Mouse (Mus musculus) midbrain, postnatal 0 days (tissue): ENCODE data around the gene Dhx33. TPM values are rescaled to one million over a fixed set of nuclear protein-coding genes. Genes with fewer than 3 reads are reported as not detected.
A peak's percentile ranks its signal among the peaks of the same experiment; 100 is the strongest.

Experiments
- ATAC-seq: fragments of 200-750 bp; cut with Nextera tagmentation; 2 replicates; pipeline ENCODE4 v1.8.0; 2017; ENCODE audit warnings: moderate number of reproducible peaks, mild to moderate bottlenecking, moderate TSS enrichment, moderate library complexity; ENCODE audit not compliant: low FRiP score
- DNase-seq: peaks from one replicate; pipeline ENCODE4 v3.0.0-alpha.2; 2015; ENCODE audit warnings: low spot score
- H3K27ac ChIP-seq: fragments of 300-500 bp; sonication (generic); 2 replicates; pipeline ENCODE4 v1.5.1; 2014; ENCODE audit warnings: low read depth, mild to moderate bottlenecking, low read length, mixed read lengths
- H3K27me3 ChIP-seq: fragments of 300-500 bp; sonication (generic); 2 replicates; pipeline ENCODE4 v1.6.1; 2014; ENCODE audit warnings: low read length, control low read depth, mixed read lengths; ENCODE audit not compliant: insufficient read depth
- H3K36me3 ChIP-seq: fragments of 300-500 bp; sonication (generic); 2 replicates; pipeline ENCODE4 v1.6.1; 2014; ENCODE audit warnings: low read length, control low read depth, mixed read lengths; ENCODE audit not compliant: insufficient read depth
- H3K4me1 ChIP-seq: fragments of 300-500 bp; sonication (generic); 2 replicates; pipeline ENCODE4 v1.6.1; 2014; ENCODE audit warnings: mild to moderate bottlenecking, control low read depth, antibody characterized with exemption, low read length, mixed read lengths; ENCODE audit not compliant: insufficient read depth
- H3K4me2 ChIP-seq: fragments of 300-500 bp; sonication (generic); 2 replicates; pipeline ENCODE4 v1.6.1; 2014; ENCODE audit warnings: low read depth, mild to moderate bottlenecking, low read length, mixed read lengths; ENCODE audit not compliant: poor library complexity, severe bottlenecking
- H3K4me3 ChIP-seq: fragments of 300-500 bp; sonication (generic); 2 replicates; pipeline ENCODE4 v1.5.1; 2014; ENCODE audit warnings: low read depth, mild to moderate bottlenecking, low read length, moderate library complexity
- H3K9ac ChIP-seq: fragments of 300-500 bp; sonication (generic); replicated peaks from 2 replicates; pipeline ENCODE4 v1.6.1; 2014; ENCODE audit warnings: mild to moderate bottlenecking, low read length, moderate library complexity, mixed read lengths; ENCODE audit not compliant: poor library complexity, severe bottlenecking
- H3K9me3 ChIP-seq: fragments of 300-500 bp; sonication (generic); 2 replicates; pipeline ENCODE4 v1.6.1; 2016; ENCODE audit warnings: low read length, control low read depth
- CTCF ChIP-seq: IDR thresholded peaks from 2 replicates; pipeline ENCODE4 v1.5.1; 2016; ENCODE audit warnings: antibody characterized with exemption, mild to moderate bottlenecking
- WGBS: fragments of 180-500 bp; shearing (Covaris S2); extraction: QIAGEN DNeasy Blood & Tissue Kit; methylation state at CpG from one replicate; pipeline ENCODE4 v1.1.7; 2014; 5-methylcytosine and 5-hydroxymethylcytosine counted together
- polyA plus RNA-seq: library from polyadenylated mRNA; unstranded; fragments of >200 nt; fragmentation: Nextera tagmentation; extraction: Ambion mirVana; gene quantifications from 2 replicates; pipeline ENCODE4 v1.2.1, GENCODE M21; 2015
- total RNA-seq: library from RNA; depleted of rRNA; stranded (reverse); fragments of >200 nt; gene quantifications from 2 replicates; pipeline ENCODE4 v1.2.3, GENCODE M21; 2014

Gene Dhx33
- total and polyA plus RNA-seq, 2 experiments from 2014 or later = 10.1 to 24.0 TPM

DNA sequence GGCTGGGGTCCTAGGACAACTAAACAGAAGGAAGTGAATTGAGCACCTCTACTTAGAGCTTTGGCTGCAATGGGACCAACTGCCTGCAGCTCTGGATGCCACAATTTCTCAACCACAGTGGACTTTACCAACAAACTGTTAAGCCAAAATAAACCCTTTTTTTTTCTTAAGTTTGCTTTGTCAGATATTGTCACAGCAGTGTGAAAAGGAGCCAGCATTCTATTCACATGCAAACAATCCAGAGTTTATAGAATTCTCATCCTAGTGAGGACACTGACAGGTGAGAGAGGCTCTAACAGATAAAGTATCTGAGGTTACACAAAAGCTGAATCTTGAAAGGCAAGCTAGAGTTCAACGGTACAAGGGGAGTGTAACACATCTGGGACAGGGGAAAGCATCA, 12.8 kb upstream of the Dhx33 start:
- DNase-seq = no peak
- Histone ChIP-seq H3K9me3 (no peaks in the 10 kb centered on the region), H3K36me3 (peaks cover 5% of the 10 kb centered on the region; the same call in 1 of the 2 replicates), H3K27me3 (no peaks in the 10 kb centered on the region), H3K9ac (no peak overlapping the region), H3K4me3 (no peak overlapping the region), H3K27ac (no peak overlapping the region), H3K4me1 (peaks cover 8% of the 10 kb centered on the region), H3K4me2 (no peak overlapping the region)
- no peak for TF ChIP-seq CTCF
- ATAC-seq = no peak
- WGBS = 89% methylated on average over 1 of the region's 1 CpGs

DNA sequence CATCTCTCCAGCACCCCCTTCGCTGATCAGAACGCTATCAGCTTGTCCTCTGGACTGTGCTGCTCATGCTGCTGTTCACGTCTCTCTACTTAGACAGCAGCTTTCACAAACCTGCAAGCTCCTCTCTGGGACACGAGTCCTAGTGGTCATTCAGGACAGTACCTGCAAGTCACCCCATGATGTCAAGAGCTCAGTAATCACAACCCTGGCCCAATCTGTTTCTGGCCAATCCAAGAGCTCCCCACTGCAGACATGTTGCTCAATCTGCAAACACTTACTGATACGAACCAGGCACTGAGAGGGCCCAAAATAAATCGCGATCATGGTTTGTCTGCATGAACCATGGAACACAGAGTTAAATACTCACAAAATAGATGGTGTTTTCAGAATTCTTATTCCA, 8.5 kb upstream of the Dhx33 start:
- H3K36me3 ChIP-seq = peaks cover 16% of the 10 kb centered on the region
- TF ChIP-seq CTCF = no peak
- no peaks in the 10 kb centered on the region for H3K27me3 ChIP-seq
- no peak overlapping the region for H3K9ac ChIP-seq
- ATAC-seq (no peak), DNase-seq (no peak)
- H3K4me3 ChIP-seq = no peak overlapping the region
- H3K27ac ChIP-seq = no peak overlapping the region
- no peak overlapping the region for H3K4me2 ChIP-seq
- H3K9me3 ChIP-seq = no peaks in the 10 kb centered on the region
- WGBS = 95% methylated on average over 7 of the region's 7 CpGs
- H3K4me1 ChIP-seq = no peaks in the 10 kb centered on the region

DNA sequence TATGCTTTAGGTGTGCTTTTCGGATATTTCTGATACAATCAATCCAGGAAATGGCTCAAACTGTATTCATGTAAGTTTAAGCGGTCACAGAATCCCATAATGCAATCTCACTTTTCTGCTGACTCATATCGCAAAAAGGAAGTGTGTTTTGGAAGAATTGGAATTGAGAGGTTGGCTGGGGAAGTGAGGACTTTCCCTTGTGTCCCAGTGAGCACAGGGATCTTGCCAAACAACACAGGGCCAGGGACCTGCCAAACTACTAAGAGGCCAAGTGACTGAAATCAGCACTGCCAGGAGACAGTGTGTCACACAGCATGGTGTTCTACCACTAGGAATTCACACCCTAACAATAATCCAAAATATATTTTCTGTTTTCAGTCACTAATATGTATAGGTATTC, 4.1 kb upstream of the Dhx33 start:
- H3K4me2 ChIP-seq = no peak overlapping the region
- TF ChIP-seq CTCF = no peak
- 95% methylated on average over 3 of the region's 3 CpGs for WGBS

DNA sequence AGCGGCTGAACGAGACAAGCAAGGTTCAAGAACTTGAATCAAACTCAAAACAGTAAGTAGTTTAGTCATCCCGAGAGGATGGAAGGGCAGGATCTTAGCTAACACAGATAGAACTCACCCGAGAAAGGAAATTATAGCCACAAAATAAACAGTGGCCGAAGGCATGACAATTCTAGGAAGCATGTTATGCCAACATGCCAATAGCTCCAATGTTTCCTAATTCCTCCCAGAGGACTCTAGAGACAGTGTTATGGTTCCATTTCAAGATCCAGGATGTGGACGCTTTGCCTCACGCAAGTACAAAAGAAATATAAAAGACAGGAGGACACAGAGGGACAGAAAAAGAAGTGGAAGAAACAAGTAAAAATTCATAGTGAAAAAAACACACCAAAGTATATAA, 3.6 kb upstream of the Dhx33 start:
- Histone ChIP-seq H3K9me3 (no peaks in the 10 kb centered on the region), H3K4me1 (peaks cover 5% of the 10 kb centered on the region; the same call in 1 of the 2 replicates), H3K27ac (no peak overlapping the region), H3K4me2 (no peak overlapping the region), H3K4me3 (no peak overlapping the region), H3K9ac (no peak overlapping the region), H3K36me3 (peaks cover 14% of the 10 kb centered on the region), H3K27me3 (no peaks in the 10 kb centered on the region)
- ATAC-seq = no peak
- DNase-seq = no peak
- no peak for TF ChIP-seq CTCF
- 93% methylated on average over 7 of the region's 7 CpGs for WGBS

More for the DNA sequence above, 4.1 kb upstream of the Dhx33 start:
- DNase-seq (no peak), ATAC-seq (no peak)
- H3K9me3 ChIP-seq = no peaks in the 10 kb centered on the region
- H3K27ac ChIP-seq = no peak overlapping the region
- H3K27me3 ChIP-seq = no peaks in the 10 kb centered on the region
- H3K4me3 ChIP-seq = no peak overlapping the region
- peaks cover 14% of the 10 kb centered on the region for H3K36me3 ChIP-seq
- H3K4me1 ChIP-seq = peaks cover under 1% of the 10 kb centered on the region; the same call in 1 of the 2 replicates
- no peak overlapping the region for H3K9ac ChIP-seq

DNA sequence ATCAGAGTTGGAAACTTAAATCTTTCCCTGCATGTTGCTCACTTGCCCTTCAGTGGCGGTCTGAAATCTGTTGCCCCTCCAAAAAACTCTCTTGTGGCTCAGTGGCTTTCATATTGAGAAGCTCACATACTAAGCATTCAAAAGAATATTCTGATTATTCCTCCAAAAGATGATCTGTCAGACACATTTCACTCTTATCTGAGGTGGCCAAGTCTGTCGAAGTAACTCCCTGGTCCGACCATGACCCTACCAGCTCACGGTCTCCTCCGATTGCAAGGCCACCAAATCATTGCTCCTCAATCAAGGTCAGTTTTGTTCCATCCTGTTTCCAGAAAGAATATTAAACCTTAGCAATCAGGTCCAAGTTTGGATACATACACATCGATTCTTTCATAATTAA, 2.8 kb upstream of the Dhx33 start:
- whole genome bisulfite sequencing = 95% methylated on average over 6 of the region's 6 CpGs
- ATAC-seq (no peak), DNase-seq (no peak)
- Histone ChIP-seq H3K27ac (no peak overlapping the region), H3K36me3 (peaks cover 14% of the 10 kb centered on the region), H3K4me3 (no peak overlapping the region), H3K4me1 (peaks cover 9% of the 10 kb centered on the region; the same call in 1 of the 2 replicates), H3K4me2 (no peak overlapping the region), H3K9ac (no peak overlapping the region), H3K9me3 (no peaks in the 10 kb centered on the region), H3K27me3 (no peaks in the 10 kb centered on the region)
- no peak for TF ChIP-seq CTCF

DNA sequence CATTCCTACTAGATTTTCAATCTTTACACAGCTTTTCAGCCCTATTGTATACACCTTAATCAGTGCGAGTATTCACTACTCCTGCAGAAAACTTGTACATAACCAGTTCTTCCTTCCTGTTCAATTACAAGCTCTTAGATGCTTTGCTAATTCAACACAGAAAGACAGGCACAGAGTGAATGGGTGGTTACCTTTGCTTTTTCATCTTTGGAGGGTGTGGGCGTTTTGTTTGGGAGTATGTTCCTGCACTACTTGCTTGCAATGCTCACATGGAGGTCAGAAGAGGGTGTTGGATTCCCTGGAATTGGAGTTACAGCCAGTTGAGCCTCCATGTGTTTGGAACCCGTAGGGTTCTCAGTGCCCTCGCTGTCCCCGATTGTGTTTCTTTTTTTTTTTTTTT, 809 bp upstream of the Dhx33 start:
- 52% methylated on average over 5 of the region's 5 CpGs for WGBS
- Histone ChIP-seq H3K9me3 (no peaks in the 10 kb centered on the region), H3K27ac (no peak overlapping the region), H3K4me1 (peaks cover 9% of the 10 kb centered on the region; the same call in 1 of the 2 replicates), H3K4me2 (peak overlapping the region; percentile 38), H3K4me3 (peak overlapping the region; percentile 71; the same call in 1 of the 2 replicates), H3K9ac (0 out of 2 replicates have a peak overlapping the region, but pooled peaks have one; percentile 36), H3K27me3 (no peaks in the 10 kb centered on the region), H3K36me3 (peaks cover 16% of the 10 kb centered on the region; the same call in 1 of the 2 replicates)
- no peak for DNase-seq
- ATAC-seq = no peak
- TF ChIP-seq CTCF = no peak
